ENCODE assay signal across 16 mouse cellular contexts in genomic region chr8:94582569-94582968, GRCm38 (mm10).
"Had no signal": no experiment of that assay in that cellular context is flagged by ENCODE, and none has a peak within 500 bp of the region (broad histone marks: within the 10 kb centered on the region; RNA-seq: fewer than 3 reads in every experiment).

No protein-coding gene starts in this region.

- H3K27me3 ChIP-seq: kidney, embryonic 15.5 days; limb, embryonic 12.5 days; liver, embryonic 13.5 days; lung, embryonic 15.5 days; midbrain, embryonic 13.5 days; neural tube, embryonic 12.5 days had no signal

- H3K4me1 ChIP-seq: kidney, embryonic 15.5 days; limb, embryonic 12.5 days; liver, embryonic 13.5 days; lung, embryonic 15.5 days; midbrain, embryonic 13.5 days; neural tube, embryonic 12.5 days had no signal

- H3K4me3 ChIP-seq: kidney, embryonic 15.5 days; limb, embryonic 12.5 days; liver, embryonic 13.5 days; lung, embryonic 15.5 days; midbrain, embryonic 13.5 days; myocyte; neural tube, embryonic 12.5 days had no signal

- DNase-seq: kidney, adult 2 months; kidney, postnatal 14 days; layer of hippocampus, postnatal 36 days; liver; liver, embryonic 13.5 days; liver, postnatal 0 days; lung, postnatal 14 days; right cerebral cortex, postnatal 14 days; thymus, postnatal 14 days had no signal

- H3K27ac ChIP-seq: kidney, embryonic 15.5 days; limb, embryonic 12.5 days; liver, embryonic 13.5 days; lung, embryonic 15.5 days; midbrain, embryonic 13.5 days; neural tube, embryonic 12.5 days; stomach, postnatal 0 days had no signal
